Mouse (Mus musculus) kidney, adult 2 months (tissue): ENCODE measurements at regions not wholly inside any gene's neighbourhood (a gene's known extent, or its start where the extent isn't known, plus 50 kb on each side); places are given as distances from the start of the nearest gene placed in this dataset.

Experiments used
- DNase-seq: peaks from one replicate; pipeline ENCODE4 v3.0.0; 2021
- H3K27ac ChIP-seq: fragments of 200-500 bp; 2 replicates; pipeline ENCODE4 v1.5.1; 2012; ENCODE audit warnings: low read depth, low read length, control low read depth, inconsistent platforms; ENCODE audit not compliant: insufficient read depth
- H3K27me3 ChIP-seq: fragments of 200-500 bp; replicated peaks from 2 replicates; pipeline ENCODE4 v1.6.1; 2012; ENCODE audit warnings: mild to moderate bottlenecking, moderate library complexity, low read length, inconsistent platforms; ENCODE audit not compliant: control insufficient read depth, insufficient read depth
- H3K36me3 ChIP-seq: fragments of 200-500 bp; 2 replicates; pipeline ENCODE4 v1.6.1; 2012; ENCODE audit warnings: mild to moderate bottlenecking, moderate library complexity, low read length, inconsistent platforms; ENCODE audit not compliant: control insufficient read depth, insufficient read depth
- H3K4me1 ChIP-seq: fragments of 200-500 bp; 2 replicates; pipeline ENCODE4 v1.6.1; 2011; ENCODE audit warnings: low read length; ENCODE audit not compliant: control insufficient read depth, insufficient read depth
- H3K4me3 ChIP-seq: fragments of 200-500 bp; 2 replicates; pipeline ENCODE4 v1.5.1; 2011; ENCODE audit warnings: mild to moderate bottlenecking, low read depth, low read length, control low read depth; ENCODE audit not compliant: insufficient read depth
- CTCF ChIP-seq: fragments of 200-500 bp; conservative IDR thresholded peaks from 2 replicates; pipeline ENCODE4 v1.5.1; 2011; ENCODE audit warnings: low read depth, mild to moderate bottlenecking, control low read depth, low read length, moderate library complexity, mixed read lengths; ENCODE audit not compliant: insufficient read depth, insufficient read length
- POLR2A ChIP-seq: fragments of 200-500 bp; IDR thresholded peaks from one replicate; pipeline ENCODE4 v1.6.1; 2011; ENCODE audit warnings: low read depth, low read length, control low read depth
- WGBS: fragments of 180-500 bp; shearing (Covaris S2); methylation state at CpG from one replicate; pipeline ENCODE4 v1.1.7; 2018; 5-methylcytosine and 5-hydroxymethylcytosine counted together

DNA sequence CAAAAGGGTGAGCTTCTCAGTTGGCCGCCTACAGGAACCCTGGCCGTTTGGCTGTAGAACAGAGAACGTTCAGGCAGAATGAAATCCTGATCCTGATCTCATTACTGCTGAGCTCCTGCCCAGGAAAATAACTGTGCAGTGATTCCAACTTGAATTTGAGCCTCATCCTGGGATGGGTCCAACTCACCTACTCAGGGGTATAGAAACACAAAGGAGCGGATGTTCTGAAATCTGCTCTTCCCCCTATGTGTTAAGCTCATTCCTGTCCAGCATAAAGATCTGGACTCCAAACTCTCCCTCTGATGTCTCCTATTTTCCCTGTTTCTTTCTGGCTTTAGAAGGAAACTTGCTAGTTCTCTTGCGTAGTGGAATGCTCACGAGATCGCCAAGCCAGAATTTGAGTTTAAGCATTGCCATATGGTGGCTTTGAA lies 173.6 kb upstream of the Krr1 start:
- no peaks in the 10 kb centered on the region; the same call in 1 of the 2 replicates for H3K27me3 ChIP-seq
- no peak for DNase-seq
- no peak overlapping the region for H3K27ac ChIP-seq
- H3K4me1 ChIP-seq: no peaks in the 10 kb centered on the region
- no peaks in the 10 kb centered on the region for H3K36me3 ChIP-seq
- H3K4me3 ChIP-seq: no peak overlapping the region
- TF ChIP-seq POLR2A (no peak), CTCF (no peak)
- 81% methylated on average over 7 of the region's 7 CpGs for WGBS

DNA sequence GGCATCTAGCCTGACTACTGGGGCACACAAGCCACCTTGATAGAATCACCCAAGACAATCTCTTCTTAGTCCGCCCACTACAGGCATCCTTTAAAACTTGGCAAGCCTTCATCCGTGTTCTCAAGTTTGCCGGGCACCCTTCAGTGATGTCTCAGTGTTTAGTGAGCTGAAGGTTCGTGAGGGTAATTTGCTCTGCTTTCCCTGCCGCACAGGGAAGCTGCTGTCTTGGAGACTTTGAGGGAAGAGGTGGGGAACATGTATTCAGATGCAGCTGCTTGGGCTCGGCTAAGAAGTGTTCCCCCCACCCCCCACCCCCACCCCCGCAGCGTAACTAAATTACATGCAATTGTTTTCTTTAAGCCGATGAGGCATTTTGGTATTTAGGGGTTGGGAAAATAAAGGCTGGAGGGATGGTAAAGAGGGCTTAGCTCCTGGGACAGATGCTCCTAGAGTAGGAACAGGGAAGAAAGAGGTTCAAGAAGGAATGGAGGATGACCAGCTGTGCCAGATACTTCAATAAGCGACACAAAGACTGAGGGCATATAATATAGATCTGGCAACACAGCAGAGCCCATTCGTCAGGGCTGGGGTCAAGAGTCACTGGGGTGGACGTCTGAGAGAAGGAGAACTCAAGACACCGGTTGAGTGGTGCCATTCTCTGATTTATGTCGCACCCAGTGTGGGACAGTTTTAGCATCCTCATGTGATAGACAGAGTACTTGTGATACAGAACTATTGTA lies 172.4 kb upstream of the Krr1 start:
- 65% methylated on average over 14 of the region's 14 CpGs for WGBS
- Histone ChIP-seq H3K4me1 (no peaks in the 10 kb centered on the region), H3K27ac (no peak overlapping the region), H3K36me3 (no peaks in the 10 kb centered on the region), H3K27me3 (no peaks in the 10 kb centered on the region; the same call in 1 of the 2 replicates), H3K4me3 (no peak overlapping the region)
- DNase-seq: no peak
- TF ChIP-seq POLR2A (no peak), CTCF (no peak)

GRCm38 (mm10) chr10:111800590-111800935 lies 171.9 kb upstream of the Krr1 start:
- H3K27ac ChIP-seq: no peak overlapping the region
- H3K27me3 ChIP-seq: no peaks in the 10 kb centered on the region; the same call in 1 of the 2 replicates
- no peak overlapping the region for H3K4me3 ChIP-seq
- WGBS: 89% methylated on average over 3 of the region's 3 CpGs
- DNase-seq: no peak
- no peaks in the 10 kb centered on the region for H3K4me1 ChIP-seq
- TF ChIP-seq POLR2A: no peak
- no peak for TF ChIP-seq CTCF
- H3K36me3 ChIP-seq: no peaks in the 10 kb centered on the region

DNA sequence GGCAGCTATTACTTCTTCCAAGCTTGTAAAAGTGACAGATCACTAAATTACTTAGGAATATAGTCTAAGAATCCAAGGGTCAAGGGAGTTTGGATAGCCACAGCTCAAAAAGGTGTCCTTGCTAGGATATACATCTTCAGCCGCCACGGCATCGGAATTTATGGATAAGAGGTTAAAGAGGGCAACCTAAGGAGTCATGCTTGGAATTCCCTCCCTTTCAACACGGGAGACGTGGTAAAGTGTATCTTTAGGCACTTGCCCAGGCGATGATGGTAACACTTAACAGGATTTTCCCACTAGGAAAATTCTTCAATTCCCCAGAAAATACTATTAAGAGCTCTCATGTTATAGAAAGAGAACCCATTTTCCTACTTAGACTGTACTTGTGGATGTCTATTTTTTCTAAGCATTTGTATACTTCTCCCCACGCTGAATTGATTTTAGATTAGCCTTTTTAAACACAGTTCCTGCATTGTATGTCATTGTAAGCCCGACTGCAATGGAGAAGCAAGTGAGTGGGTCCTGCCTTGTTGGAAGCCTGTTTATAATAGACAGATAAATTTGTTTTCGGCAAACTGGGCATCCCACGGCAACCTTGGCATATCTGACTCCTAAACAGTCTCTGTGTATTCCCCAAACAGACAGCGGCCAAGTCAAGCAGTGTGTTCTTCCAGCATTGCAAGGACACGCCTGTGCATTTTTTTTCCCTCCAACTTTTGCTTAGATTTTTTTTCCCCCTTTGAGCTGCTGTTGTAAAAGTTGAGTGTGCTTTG lies 171.3 kb upstream of the Krr1 start:
- TF ChIP-seq POLR2A: no peak
- no peak for TF ChIP-seq CTCF
- DNase-seq: no peak
- Histone ChIP-seq H3K4me1 (no peaks in the 10 kb centered on the region), H3K36me3 (no peaks in the 10 kb centered on the region), H3K4me3 (no peak overlapping the region), H3K27ac (no peak overlapping the region), H3K27me3 (no peaks in the 10 kb centered on the region)
- 57% methylated on average over 12 of the region's 12 CpGs for WGBS

GRCm38 (mm10) chr10:111801794-111802359 lies 170.6 kb upstream of the Krr1 start:
- Histone ChIP-seq H3K27me3 (no peaks in the 10 kb centered on the region), H3K27ac (no peak overlapping the region), H3K4me1 (no peaks in the 10 kb centered on the region; the same call in 1 of the 2 replicates), H3K36me3 (no peaks in the 10 kb centered on the region), H3K4me3 (no peak overlapping the region)
- TF ChIP-seq POLR2A (no peak), CTCF (no peak)
- DNase-seq: no peak
- 56% methylated on average over 12 of the region's 12 CpGs for WGBS

- TF ChIP-seq CTCF (no peak), POLR2A (no peak)
- Histone ChIP-seq H3K27ac (no peak overlapping the region), H3K4me3 (no peak overlapping the region), H3K27me3 (no peaks in the 10 kb centered on the region), H3K36me3 (no peaks in the 10 kb centered on the region), H3K4me1 (no peaks in the 10 kb centered on the region; the same call in 1 of the 2 replicates)
- no peak for DNase-seq
- WGBS: 88% methylated on average over 3 of the region's 3 CpGs
Measured at GRCm38 (mm10) chr10:111806333-111806732, 166.1 kb upstream of the Krr1 start.

GRCm38 (mm10) chr10:111806916-111807315 lies 165.5 kb upstream of the Krr1 start:
- WGBS: 23% methylated on average over 5 of the region's 5 CpGs
- TF ChIP-seq CTCF (no peak), POLR2A (no peak)
- Histone ChIP-seq H3K27me3 (no peaks in the 10 kb centered on the region), H3K36me3 (no peaks in the 10 kb centered on the region), H3K27ac (0 out of 2 replicates have a peak overlapping the region, but pooled peaks have one; percentile 3), H3K4me1 (no peaks in the 10 kb centered on the region; the same call in 1 of the 2 replicates), H3K4me3 (no peak overlapping the region)
- DNase-seq: peak; percentile 38
